Mouse (Mus musculus) adrenal gland, adult (tissue): Measurements from ENCODE around the gene Coch.
"Not testable (repeated sequence)": the region's sequence is repeated elsewhere in the genome, so short reads cannot be mapped to it uniquely, and the experiment has no call there.

ENCODE experiments used
- DNase-seq, 2 experiments: peaks; one replicate each; pipeline ENCODE4 v3.0.0; 2022 to 2023; ENCODE audit warnings: low spot score in 1 of 2; ENCODE audit not compliant: inconsistent age in 2 of 2

The Coch gene

GRCm38 (mm10) chr12:51636689-51637470, 43.7 kb downstream of the Coch start:
- DNase-seq: no peak

DNA sequence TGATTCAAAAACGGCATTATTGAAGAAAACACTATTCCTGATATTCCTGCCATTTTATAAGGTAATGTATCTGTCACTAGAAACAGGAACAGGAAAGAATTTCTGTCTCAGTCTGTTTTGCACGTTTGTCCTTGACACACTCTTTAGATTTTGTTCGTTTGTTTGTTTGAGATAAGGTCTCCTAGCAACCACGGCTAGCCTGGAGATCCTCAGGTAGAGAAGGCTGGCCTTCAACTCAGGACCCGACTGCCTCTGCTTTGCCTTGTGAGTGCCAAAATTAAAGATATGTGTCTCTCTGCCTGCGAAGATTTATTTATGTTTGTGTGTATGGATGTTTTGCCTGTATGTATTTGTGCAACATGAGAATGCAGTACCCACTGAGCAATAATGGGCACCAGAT, 48.7 kb downstream of the Coch start:
- peak in 1 of 2 experiments; percentile 75 for DNase-seq

DNA sequence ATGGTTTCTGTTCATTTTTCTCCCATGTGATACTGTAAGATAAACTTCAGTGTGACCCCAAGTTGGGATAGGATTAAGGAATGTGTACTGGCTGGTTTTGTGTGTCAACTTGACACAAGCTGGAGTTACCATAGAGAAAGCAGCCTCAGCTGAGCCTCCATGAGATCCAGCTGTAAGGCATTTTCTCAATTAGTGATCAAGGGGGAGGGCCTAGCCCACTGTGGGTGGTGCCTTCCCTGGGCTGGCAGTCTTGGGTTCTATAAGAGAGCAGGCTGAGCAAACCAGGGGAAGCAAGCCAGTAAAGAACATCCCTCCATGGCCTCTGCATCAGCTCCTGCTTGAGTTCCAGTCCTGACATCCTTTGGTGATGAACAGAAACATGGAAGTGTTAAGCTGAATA, 56.3 kb downstream of the Coch start:
- DNase-seq: not testable (repeated sequence)
